Mouse (Mus musculus) cerebellum, postnatal 10 days (tissue): ENCODE measurements around the gene Gnpat.
"Not testable (repeated sequence)": the region's sequence is repeated elsewhere in the genome, so short reads cannot be mapped to it uniquely, and the experiment has no call there.

Experiments
- DNase-seq, 2 experiments: peaks; one replicate each; pipeline ENCODE4 v3.0.0; 2021; ENCODE audit warnings: mixed read lengths in 2 of 2

Gnpat gene

GRCm38 (mm10) chr8:124862321-124863162 lies at the start of gene Gnpat, which contains the start of gene 2810004N23Rik:
Gnpat (plus strand) TSS chr8:124863033.
2810004N23Rik (minus strand) TSS chr8:124863120.
- DNase-seq, result peak; percentile 97

- DNase-seq, result no peak
These were observed 49.5 kb upstream of the Gnpat start for GRCm38 (mm10) chr8:124813326-124813725.

- peak; percentile 35 to 43 for DNase-seq
These were observed 47.0 kb upstream of the Gnpat start for GRCm38 (mm10) chr8:124815870-124816269.

GRCm38 (mm10) chr8:124816866-124817265 lies 46.0 kb upstream of the Gnpat start:
- DNase-seq, result no peak

- no peak for DNase-seq
These were observed 45.5 kb upstream of the Gnpat start for GRCm38 (mm10) chr8:124817361-124817760.

- DNase-seq, result no peak
These were observed 43.2 kb upstream of the Gnpat start for GRCm38 (mm10) chr8:124819612-124820115.

GRCm38 (mm10) chr8:124820125-124820524 lies 42.7 kb upstream of the Gnpat start:
- DNase-seq, result no peak

- no peak for DNase-seq
These were observed 39.3 kb upstream of the Gnpat start for GRCm38 (mm10) chr8:124823497-124823896.

GRCm38 (mm10) chr8:124826658-124827057 lies 36.2 kb upstream of the Gnpat start:
- DNase-seq, result peak; percentile 42 to 57

- DNase-seq, result peak; percentile 84 to 88
These were observed 35.4 kb upstream of the Gnpat start for GRCm38 (mm10) chr8:124827387-124827786.

GRCm38 (mm10) chr8:124828561-124829240 lies 34.1 kb upstream of the Gnpat start:
- DNase-seq, result peak; percentile 57 to 70

- no peak for DNase-seq
These were observed 32.8 kb upstream of the Gnpat start for GRCm38 (mm10) chr8:124830050-124830449.

- DNase-seq, result no peak
These were observed 31.3 kb upstream of the Gnpat start for GRCm38 (mm10) chr8:124831531-124831930.

GRCm38 (mm10) chr8:124831941-124832340 lies 30.9 kb upstream of the Gnpat start:
- no peak for DNase-seq

- DNase-seq, result no peak
These were observed 29.2 kb upstream of the Gnpat start for GRCm38 (mm10) chr8:124833430-124834205.

GRCm38 (mm10) chr8:124835848-124836247 lies 27.0 kb upstream of the Gnpat start:
- no peak for DNase-seq

- no peak for DNase-seq
These were observed 26.6 kb upstream of the Gnpat start for GRCm38 (mm10) chr8:124836273-124836672.

- no peak for DNase-seq
These were observed 25.9 kb upstream of the Gnpat start for GRCm38 (mm10) chr8:124836907-124837306.

GRCm38 (mm10) chr8:124837956-124838355 lies 24.9 kb upstream of the Gnpat start:
- no peak for DNase-seq

- DNase-seq, result no peak
These were observed 23.5 kb upstream of the Gnpat start for GRCm38 (mm10) chr8:124839371-124839770.

- DNase-seq, result no peak
These were observed 21.9 kb upstream of the Gnpat start for GRCm38 (mm10) chr8:124840900-124841299.

GRCm38 (mm10) chr8:124841775-124842174 lies 21.1 kb upstream of the Gnpat start:
- DNase-seq, result peak; percentile 50 to 57

GRCm38 (mm10) chr8:124842929-124843328 lies 19.9 kb upstream of the Gnpat start:
- DNase-seq, result not testable (repeated sequence)
